Mouse (Mus musculus) intestine, embryonic 16.5 days (tissue): ENCODE data around the gene Cfap100. TPM values are rescaled to one million over a fixed set of nuclear protein-coding genes. Genes with fewer than 3 reads are reported as not detected.
A peak's percentile ranks its signal among the peaks of the same experiment; 100 is the strongest.

ENCODE experiments used
- ATAC-seq: fragments of 200-750 bp; cut with Nextera tagmentation; 2 replicates; pipeline ENCODE4 v1.8.0; 2017; ENCODE audit warnings: moderate TSS enrichment, moderate library complexity
- H3K27ac ChIP-seq: fragments of 300-500 bp; sonication (generic); 2 replicates; pipeline ENCODE4 v1.5.1; 2014; ENCODE audit warnings: mild to moderate bottlenecking, low read length
- H3K27me3 ChIP-seq: fragments of 300-500 bp; sonication (generic); replicated peaks from 2 replicates; pipeline ENCODE4 v1.6.1; 2014; ENCODE audit warnings: low read length, control low read depth, mixed read lengths; ENCODE audit not compliant: control insufficient read depth, insufficient read depth
- H3K36me3 ChIP-seq: fragments of 300-500 bp; sonication (generic); 2 replicates; pipeline ENCODE4 v1.6.1; 2014; ENCODE audit warnings: low read length, control low read depth; ENCODE audit not compliant: control insufficient read depth, insufficient read depth
- H3K4me1 ChIP-seq: fragments of 300-500 bp; sonication (generic); 2 replicates; pipeline ENCODE4 v1.6.1; 2014; ENCODE audit warnings: low read length, control low read depth, mixed read lengths; ENCODE audit not compliant: control insufficient read depth, insufficient read depth
- H3K4me2 ChIP-seq: fragments of 300-500 bp; sonication (generic); 2 replicates; pipeline ENCODE4 v1.6.1; 2014; ENCODE audit warnings: low read depth, low read length, control low read depth
- H3K4me3 ChIP-seq: fragments of 300-500 bp; sonication (generic); 2 replicates; pipeline ENCODE4 v1.5.1; 2014; ENCODE audit warnings: mild to moderate bottlenecking, low read length
- H3K9ac ChIP-seq: fragments of 300-500 bp; sonication (generic); 2 replicates; pipeline ENCODE4 v1.6.1; 2014; ENCODE audit warnings: low read depth, low read length
- H3K9me3 ChIP-seq: fragments of 300-500 bp; sonication (generic); 2 replicates; pipeline ENCODE4 v1.6.1; 2016; ENCODE audit warnings: low read length, control low read depth; ENCODE audit not compliant: control insufficient read depth
- WGBS: fragments of 180-500 bp; shearing (Covaris S2); extraction: QIAGEN DNeasy Blood & Tissue Kit; methylation state at CpG from one replicate; pipeline ENCODE4 v1.1.7; 2014; 5-methylcytosine and 5-hydroxymethylcytosine counted together
- polyA plus RNA-seq: library from polyadenylated mRNA; unstranded; fragments of >200 nt; fragmentation: Nextera tagmentation; extraction: Ambion mirVana; gene quantifications from 2 replicates; pipeline ENCODE4 v1.2.1, GENCODE M21; 2015

Cfap100 gene
- polyA plus RNA-seq, 1 experiment from 2014 or later: 0.32 TPM

- Histone ChIP-seq H3K27ac (no peak overlapping the region), H3K4me2 (no peak overlapping the region), H3K4me1 (no peaks in the 10 kb centered on the region), H3K9me3 (no peaks in the 10 kb centered on the region), H3K27me3 (no peaks in the 10 kb centered on the region), H3K4me3 (no peak overlapping the region), H3K36me3 (no peaks in the 10 kb centered on the region), H3K9ac (no peak overlapping the region)
- no peak for ATAC-seq
- 87% methylated on average over 3 of the region's 3 CpGs for WGBS
Measured at GRCm38 (mm10) chr6:90437041-90437440, 8.4 kb upstream of the Cfap100 start.

- H3K4me2 ChIP-seq: no peak overlapping the region
- WGBS: 80% methylated on average over 10 of the region's 10 CpGs
Measured at GRCm38 (mm10) chr6:90436192-90436907, 7.8 kb upstream of the Cfap100 start.

GRCm38 (mm10) chr6:90435195-90435618 lies 6.6 kb upstream of the Cfap100 start:
- no peaks in the 10 kb centered on the region for H3K9me3 ChIP-seq
- no peaks in the 10 kb centered on the region for H3K4me1 ChIP-seq
- H3K27me3 ChIP-seq: no peaks in the 10 kb centered on the region
- H3K27ac ChIP-seq: no peak overlapping the region
- ATAC-seq: peak; percentile 96
- no peaks in the 10 kb centered on the region for H3K36me3 ChIP-seq
- no peak overlapping the region for H3K4me3 ChIP-seq
- no peak overlapping the region for H3K4me2 ChIP-seq
- H3K9ac ChIP-seq: no peak overlapping the region
- WGBS: 13% methylated on average over 11 of the region's 11 CpGs

More at GRCm38 (mm10) chr6:90436192-90436907, 7.8 kb upstream of the Cfap100 start:
- Histone ChIP-seq H3K27ac (no peak overlapping the region), H3K4me1 (no peaks in the 10 kb centered on the region), H3K4me3 (no peak overlapping the region), H3K9ac (no peak overlapping the region), H3K36me3 (no peaks in the 10 kb centered on the region), H3K27me3 (no peaks in the 10 kb centered on the region), H3K9me3 (no peaks in the 10 kb centered on the region)
- no peak for ATAC-seq

- no peaks in the 10 kb centered on the region for H3K27me3 ChIP-seq
- no peaks in the 10 kb centered on the region for H3K4me1 ChIP-seq
- no peak overlapping the region for H3K27ac ChIP-seq
- WGBS: 75% methylated on average over 3 of the region's 3 CpGs
- H3K9me3 ChIP-seq: no peaks in the 10 kb centered on the region
- ATAC-seq: peak; percentile 62
- H3K9ac ChIP-seq: no peak overlapping the region
- H3K4me2 ChIP-seq: no peak overlapping the region
- no peaks in the 10 kb centered on the region for H3K36me3 ChIP-seq
- no peak overlapping the region for H3K4me3 ChIP-seq
Measured at GRCm38 (mm10) chr6:90434687-90435086, 6.1 kb upstream of the Cfap100 start.

GRCm38 (mm10) chr6:90431487-90431886 lies 2.9 kb upstream of the Cfap100 start:
- Histone ChIP-seq H3K36me3 (no peaks in the 10 kb centered on the region), H3K9ac (no peak overlapping the region), H3K4me2 (no peak overlapping the region), H3K9me3 (no peaks in the 10 kb centered on the region), H3K4me3 (no peak overlapping the region), H3K27ac (no peak overlapping the region), H3K4me1 (peaks cover 8% of the 10 kb centered on the region; the same call in 1 of the 2 replicates), H3K27me3 (peaks cover 5% of the 10 kb centered on the region; the same call in 1 of the 2 replicates)
- 60% methylated on average over 2 of the region's 2 CpGs for WGBS
- no peak for ATAC-seq

- no peaks in the 10 kb centered on the region for H3K36me3 ChIP-seq
- no peak overlapping the region for H3K9ac ChIP-seq
- no peaks in the 10 kb centered on the region for H3K9me3 ChIP-seq
- no peak overlapping the region for H3K4me3 ChIP-seq
- H3K27me3 ChIP-seq: peaks cover 5% of the 10 kb centered on the region; the same call in 1 of the 2 replicates
- no peak for ATAC-seq
- H3K4me1 ChIP-seq: peaks cover 8% of the 10 kb centered on the region; the same call in 1 of the 2 replicates
- no peak overlapping the region for H3K27ac ChIP-seq
- WGBS: 65% methylated on average over 14 of the region's 14 CpGs
- H3K4me2 ChIP-seq: no peak overlapping the region
Measured at GRCm38 (mm10) chr6:90429911-90430310, 1.3 kb upstream of the Cfap100 start.

GRCm38 (mm10) chr6:90426003-90426402 lies 2.6 kb downstream of the Cfap100 start:
- ATAC-seq: no peak

GRCm38 (mm10) chr6:90425361-90425760 lies 3.2 kb downstream of the Cfap100 start:
- H3K4me3 ChIP-seq: no peak overlapping the region
- no peak overlapping the region for H3K4me2 ChIP-seq
- H3K36me3 ChIP-seq: no peaks in the 10 kb centered on the region
- no peak for ATAC-seq
- 81% methylated on average over 3 of the region's 3 CpGs for WGBS
- H3K27ac ChIP-seq: no peak overlapping the region
- H3K9ac ChIP-seq: no peak overlapping the region
- no peaks in the 10 kb centered on the region for H3K9me3 ChIP-seq
- peaks cover 8% of the 10 kb centered on the region; the same call in 1 of the 2 replicates for H3K4me1 ChIP-seq
- peaks cover 5% of the 10 kb centered on the region; the same call in 1 of the 2 replicates for H3K27me3 ChIP-seq

More at GRCm38 (mm10) chr6:90426003-90426402, 2.6 kb downstream of the Cfap100 start:
- H3K9ac ChIP-seq: no peak overlapping the region
- H3K4me1 ChIP-seq: peaks cover 8% of the 10 kb centered on the region; the same call in 1 of the 2 replicates
- H3K4me3 ChIP-seq: no peak overlapping the region
- H3K27me3 ChIP-seq: peaks cover 5% of the 10 kb centered on the region; the same call in 1 of the 2 replicates
- H3K36me3 ChIP-seq: no peaks in the 10 kb centered on the region
- H3K4me2 ChIP-seq: no peak overlapping the region
- 51% methylated on average over 4 of the region's 4 CpGs for WGBS
- H3K9me3 ChIP-seq: no peaks in the 10 kb centered on the region
- no peak overlapping the region for H3K27ac ChIP-seq

GRCm38 (mm10) chr6:90422565-90422964 lies 6.0 kb downstream of the Cfap100 start:
- Histone ChIP-seq H3K9me3 (no peaks in the 10 kb centered on the region), H3K27ac (no peak overlapping the region), H3K9ac (no peak overlapping the region; the same call in 1 of the 2 replicates), H3K27me3 (peaks cover 5% of the 10 kb centered on the region; the same call in 1 of the 2 replicates), H3K4me1 (no peaks in the 10 kb centered on the region), H3K36me3 (no peaks in the 10 kb centered on the region), H3K4me2 (peak overlapping the region; percentile 48), H3K4me3 (no peak overlapping the region; the same call in 1 of the 2 replicates)
- 9% methylated on average over 14 of the region's 14 CpGs for WGBS
- ATAC-seq: peak; percentile 94
